Mouse (Mus musculus): ENCODE measurements around the gene Zwint. TPM values are rescaled to one million over a fixed set of nuclear protein-coding genes. Genes with fewer than 3 reads are reported as not detected.
A peak's percentile ranks its signal among the peaks of the same experiment; 100 is the strongest.

Zwint gene
- polyA plus RNA-seq (2012; rRNA removed) (83.9 and 92.6 TPM in 2 replicates), polyA plus RNA-seq (2014; fragmentation: Nextera tagmentation; extraction: Ambion mirVana) (150 and 152 TPM in 2 replicates)

DNA sequence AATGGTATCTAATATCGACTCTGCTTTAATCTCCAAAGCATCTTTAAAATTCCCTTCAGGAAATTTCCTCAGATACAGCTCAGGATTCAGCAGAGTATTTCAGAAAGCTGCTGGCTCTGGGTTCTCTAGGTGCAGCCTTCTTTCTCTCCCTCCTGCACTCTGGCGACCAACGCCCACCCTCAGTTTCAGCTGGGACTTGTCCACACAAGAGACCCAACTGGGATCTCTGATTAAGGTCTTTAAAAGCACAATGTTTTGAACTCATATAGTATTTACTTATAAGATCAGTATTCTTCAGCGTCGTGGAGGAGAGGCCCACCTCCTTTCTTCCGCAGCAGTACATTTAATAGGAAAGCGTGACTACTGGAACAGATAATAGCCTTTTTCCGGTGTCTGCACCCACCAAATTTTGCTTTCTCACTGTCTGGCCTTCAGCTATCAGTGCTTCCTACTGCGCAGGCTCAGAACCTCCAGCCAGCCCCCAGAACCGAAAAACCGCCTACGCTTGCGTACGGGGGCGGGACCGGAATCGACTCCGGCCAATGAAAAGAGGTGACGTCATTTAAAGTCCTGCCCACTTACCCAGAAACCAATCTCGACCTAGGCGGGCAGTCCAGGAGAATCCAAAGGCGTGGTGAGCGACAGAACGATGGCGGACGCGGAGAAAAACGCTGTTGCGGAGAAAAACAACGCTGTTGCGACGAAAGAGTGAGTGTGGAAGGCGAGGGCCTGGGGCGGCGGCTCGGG is at the start of gene Zwint:
Gene Zwint, plus strand, starts transcription at position 576 of the 747 bp plus-strand sequence.
- WGBS (ENCODE audit: insufficient replicate concordance), result 3% methylated on average over 36 of the region's 36 CpGs

DNA sequence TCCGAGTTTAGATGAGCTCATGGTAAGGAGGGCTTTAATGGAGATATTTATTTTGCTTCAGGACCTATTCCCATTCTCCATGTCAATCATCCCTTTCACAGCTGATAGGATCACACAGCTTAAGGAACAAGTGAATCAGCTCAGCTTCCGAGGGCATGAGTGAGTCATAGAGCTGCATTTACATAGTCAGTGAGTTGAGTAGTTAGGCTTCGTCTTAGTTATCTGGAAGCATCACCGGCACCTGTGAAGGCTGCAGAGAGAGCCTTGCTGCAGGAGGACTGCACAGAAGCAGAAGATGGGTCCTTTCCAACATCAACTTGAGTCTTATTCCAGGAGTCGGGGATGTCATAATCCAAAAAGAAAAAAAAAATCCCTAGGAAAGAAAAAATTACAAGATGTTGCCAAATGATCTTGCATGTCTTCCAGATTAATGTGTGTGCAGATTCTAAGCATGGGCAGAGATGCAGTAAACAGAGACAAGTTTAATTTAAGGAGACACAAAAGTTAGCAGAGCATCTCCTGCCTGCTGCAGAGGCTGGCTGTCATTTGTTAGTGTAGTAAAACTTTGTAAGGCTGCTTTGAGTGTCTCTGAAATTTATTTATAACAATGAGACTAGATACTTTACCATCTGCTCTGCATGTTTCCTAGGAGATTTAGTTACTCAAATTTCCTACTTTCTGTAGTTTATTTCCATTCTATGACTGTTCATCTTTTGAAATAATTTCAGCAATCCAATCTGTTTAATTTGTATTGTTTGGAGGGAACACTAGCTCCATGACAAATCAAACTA is 41.3 kb upstream of the Zwint start:
- H3K4me1 ChIP-seq (replicated peaks; ENCODE audit: control insufficient read depth in 2 of 2, insufficient read depth in 2 of 2, low read length in 1 of 2), result no peaks in the 10 kb centered on the region
- H3K36me3 ChIP-seq (replicated peaks; ENCODE audit: control insufficient read depth, insufficient read depth, low read depth), result no peaks in the 10 kb centered on the region
- TF ChIP-seq CTCF (IDR thresholded peaks at IDR 0.05; ENCODE audit: low read depth), result no peak
- no peak for TF ChIP-seq EP300 (IDR thresholded peaks at IDR 0.05; ENCODE audit: low read depth)
- no peak overlapping the region for H3K4me3 ChIP-seq (ENCODE audit: insufficient read depth in 1 of 2, low read depth in 2 of 2, low read length in 2 of 2)
- 62% methylated on average over 5 of the region's 5 CpGs for WGBS (ENCODE audit: insufficient replicate concordance)
- H3K4me2 ChIP-seq (ENCODE audit: low read depth), result no peak overlapping the region
- no peak for DNase-seq (ENCODE audit: low read depth in 3 of 3, low spot score in 3 of 3)
- H3K27me3 ChIP-seq (ENCODE audit: control insufficient read depth, insufficient read depth, low read length), result no peaks in the 10 kb centered on the region
- ATAC-seq (ENCODE audit: insufficient read depth), result no peak
- no peak overlapping the region for H3K9ac ChIP-seq (replicated peaks)
- no peaks in the 10 kb centered on the region for H3K9me3 ChIP-seq (ENCODE audit: control insufficient read depth, low read length)
- H3K27ac ChIP-seq, result no peak overlapping the region

More for the DNA sequence above, at the start of gene Zwint:
- Histone ChIP-seq H3K36me3 (replicated peaks; ENCODE audit: control insufficient read depth, insufficient read depth, low read depth) (peaks cover 30% of the 10 kb centered on the region), H3K27me3 (ENCODE audit: control insufficient read depth, insufficient read depth, low read length) (no peaks in the 10 kb centered on the region), H3K4me2 (ENCODE audit: low read depth) (peak within 1 kb of the TSS; percentile 92), H3K27ac (peak within 1 kb of the TSS; percentile 97), H3K9me3 (ENCODE audit: control insufficient read depth, low read length) (no peaks in the 10 kb centered on the region), H3K4me1 (replicated peaks; ENCODE audit: control insufficient read depth in 2 of 2, insufficient read depth in 2 of 2, low read length in 1 of 2) (peaks cover 8 to 17% of the 10 kb centered on the region in 2 experiments), H3K4me3 (ENCODE audit: insufficient read depth in 1 of 2, low read depth in 2 of 2, low read length in 2 of 2) (peak within 1 kb of the TSS; percentile 92 to 99), H3K9ac (replicated peaks) (peak within 1 kb of the TSS; percentile 93)
- DNase-seq (ENCODE audit: low read depth in 3 of 3, low spot score in 3 of 3) (peak; percentile 97 to 98 (median 97)), ATAC-seq (ENCODE audit: insufficient read depth) (peak; percentile 97)
- TF ChIP-seq EP300 (IDR thresholded peaks at IDR 0.05; ENCODE audit: low read depth) (peak; percentile 24; the same call in 1 of the 2 replicates), CTCF (IDR thresholded peaks at IDR 0.05; ENCODE audit: low read depth) (no peak)

DNA sequence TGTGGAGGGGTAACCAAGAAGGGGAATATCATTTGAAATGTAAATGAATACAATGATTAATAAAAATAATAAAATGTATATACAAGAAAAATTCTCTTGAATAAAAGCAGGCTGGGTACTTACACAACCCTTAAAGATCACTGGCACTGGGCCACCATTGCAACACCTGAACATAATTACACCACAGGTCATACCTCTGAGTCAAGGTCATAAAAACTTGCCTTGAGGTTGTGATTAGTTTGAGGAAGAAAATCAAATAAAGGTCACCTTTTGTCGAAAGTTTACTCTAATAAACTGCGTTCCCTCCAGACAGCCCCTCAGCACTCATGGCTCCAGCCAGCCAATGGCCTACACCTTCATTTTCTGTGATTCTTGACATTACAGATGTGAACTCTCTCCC is 38.5 kb upstream of the Zwint start:
- Histone ChIP-seq H3K4me1 (replicated peaks; ENCODE audit: control insufficient read depth in 2 of 2, insufficient read depth in 2 of 2, low read length in 1 of 2) (no peaks in the 10 kb centered on the region; a peak in 1 of 4 replicates), H3K9me3 (ENCODE audit: control insufficient read depth, low read length) (no peaks in the 10 kb centered on the region), H3K4me3 (ENCODE audit: insufficient read depth in 1 of 2, low read depth in 2 of 2, low read length in 2 of 2) (no peak overlapping the region), H3K27ac (no peak overlapping the region), H3K36me3 (replicated peaks; ENCODE audit: control insufficient read depth, insufficient read depth, low read depth) (no peaks in the 10 kb centered on the region), H3K4me2 (ENCODE audit: low read depth) (no peak overlapping the region), H3K27me3 (ENCODE audit: control insufficient read depth, insufficient read depth, low read length) (no peaks in the 10 kb centered on the region), H3K9ac (replicated peaks) (no peak overlapping the region)
- no peak for DNase-seq (ENCODE audit: low read depth in 3 of 3, low spot score in 3 of 3)
- TF ChIP-seq CTCF (IDR thresholded peaks at IDR 0.05; ENCODE audit: low read depth), result no peak
- TF ChIP-seq EP300 (IDR thresholded peaks at IDR 0.05; ENCODE audit: low read depth), result no peak
- no peak for ATAC-seq (ENCODE audit: insufficient read depth)
- 71% methylated on average over 2 of the region's 2 CpGs for WGBS (ENCODE audit: insufficient replicate concordance)

GRCm38 (mm10) chr10:72620527-72620926 is 34.1 kb upstream of the Zwint start:
- Histone ChIP-seq H3K4me1 (replicated peaks; ENCODE audit: control insufficient read depth in 2 of 2, insufficient read depth in 2 of 2, low read length in 1 of 2) (no peaks in the 10 kb centered on the region; a peak in 1 of 4 replicates), H3K9me3 (ENCODE audit: control insufficient read depth, low read length) (no peaks in the 10 kb centered on the region), H3K36me3 (replicated peaks; ENCODE audit: control insufficient read depth, insufficient read depth, low read depth) (no peaks in the 10 kb centered on the region), H3K27me3 (ENCODE audit: control insufficient read depth, insufficient read depth, low read length) (no peaks in the 10 kb centered on the region), H3K4me3 (ENCODE audit: insufficient read depth in 1 of 2, low read depth in 2 of 2, low read length in 2 of 2) (no peak overlapping the region), H3K27ac (no peak overlapping the region), H3K9ac (replicated peaks) (no peak overlapping the region), H3K4me2 (ENCODE audit: low read depth) (no peak overlapping the region)
- TF ChIP-seq CTCF (IDR thresholded peaks at IDR 0.05; ENCODE audit: low read depth), result no peak
- no peak for TF ChIP-seq EP300 (IDR thresholded peaks at IDR 0.05; ENCODE audit: low read depth)
- 22% methylated on average over 2 of the region's 2 CpGs for WGBS (ENCODE audit: insufficient replicate concordance)
- no peak for ATAC-seq (ENCODE audit: insufficient read depth)
- DNase-seq (ENCODE audit: low read depth in 3 of 3, low spot score in 3 of 3), result no peak

GRCm38 (mm10) chr10:72623561-72623960 is 31.1 kb upstream of the Zwint start:
- TF ChIP-seq CTCF (IDR thresholded peaks at IDR 0.05; ENCODE audit: low read depth) (no peak), EP300 (IDR thresholded peaks at IDR 0.05; ENCODE audit: low read depth) (peak; percentile 48)
- 18% methylated on average over 8 of the region's 8 CpGs for WGBS (ENCODE audit: insufficient replicate concordance)
- peak in 1 of 3 experiments; percentile 9 for DNase-seq (ENCODE audit: low read depth in 3 of 3, low spot score in 3 of 3)
- Histone ChIP-seq H3K4me1 (replicated peaks; ENCODE audit: control insufficient read depth in 2 of 2, insufficient read depth in 2 of 2, low read length in 1 of 2) (no peaks in the 10 kb centered on the region; a peak in 1 of 4 replicates), H3K4me2 (ENCODE audit: low read depth) (no peak overlapping the region), H3K27me3 (ENCODE audit: control insufficient read depth, insufficient read depth, low read length) (no peaks in the 10 kb centered on the region), H3K36me3 (replicated peaks; ENCODE audit: control insufficient read depth, insufficient read depth, low read depth) (no peaks in the 10 kb centered on the region), H3K27ac (no peak overlapping the region), H3K9ac (replicated peaks) (no peak overlapping the region), H3K4me3 (ENCODE audit: insufficient read depth in 1 of 2, low read depth in 2 of 2, low read length in 2 of 2) (no peak overlapping the region), H3K9me3 (ENCODE audit: control insufficient read depth, low read length) (no peaks in the 10 kb centered on the region)
- peak; percentile 63 for ATAC-seq (ENCODE audit: insufficient read depth)
